Comparison of ENCODE assay signal across 17 mouse cellular contexts in genomic region chr14:21534542-21535272, GRCm38 (mm10). TPM values are rescaled to one million over a fixed set of nuclear protein-coding genes. Genes with fewer than 3 reads are reported as not detected.
A peak's percentile ranks its signal among the peaks of the same experiment; 100 is the strongest.
DNase-seq lines count a peak whose midpoint lies in the region; ATAC-seq and TF ChIP-seq lines count a peak whose summit lies in the region.
"Had no signal": no experiment of that assay in that cellular context is flagged by ENCODE, and none has a peak within 500 bp of the region (broad histone marks: within the 10 kb centered on the region; RNA-seq: fewer than 3 reads in every experiment).

No protein-coding gene starts in this region.

- peak overlapping the region; percentile 38 for H3K4me2 ChIP-seq in forebrain, embryonic 16.5 days (ENCODE audit: low read length)
- H3K4me2 ChIP-seq: kidney, embryonic 15.5 days had no signal

- no peak for TF ChIP-seq POLR2A in olfactory bulb, adult 2 months (IDR thresholded peaks at IDR 0.05; ENCODE audit: insufficient read depth, low read depth, low read length)

- H3K9ac ChIP-seq in forebrain, embryonic 16.5 days (replicated peaks; ENCODE audit: low read depth, low read length), result no peak overlapping the region
- H3K9ac ChIP-seq: kidney, embryonic 15.5 days; liver, embryonic 14.5 days had no signal

- ATAC-seq in forebrain, embryonic 16.5 days, result peak; percentile 76
- ATAC-seq: inflammation-experienced regulatory T-cells, adult 6 months; Patski had no signal

- peak overlapping the region; percentile 14 for H3K4me3 ChIP-seq in forebrain, embryonic 16.5 days (replicated peaks; ENCODE audit: low read length)
- H3K4me3 ChIP-seq in limb, embryonic 10.5 days, result no peak overlapping the region
- H3K4me3 ChIP-seq in olfactory bulb, adult 2 months (ENCODE audit: insufficient read depth, low read depth, low read length), result no peak overlapping the region
- H3K4me3 ChIP-seq: kidney, embryonic 15.5 days had no signal

- H3K27me3 ChIP-seq in forebrain, embryonic 16.5 days (replicated peaks; ENCODE audit: control insufficient read depth, insufficient read depth, low read length), result no peaks in the 10 kb centered on the region
- H3K27me3 ChIP-seq in limb, embryonic 10.5 days (ENCODE audit: low read depth, poor library complexity, severe bottlenecking), result no peaks in the 10 kb centered on the region
- H3K27me3 ChIP-seq: kidney, embryonic 15.5 days; Patski had no signal

- no peaks in the 10 kb centered on the region for H3K36me3 ChIP-seq in forebrain, embryonic 16.5 days (ENCODE audit: control insufficient read depth, insufficient read depth)
- peaks cover 15% of the 10 kb centered on the region for H3K36me3 ChIP-seq in limb, embryonic 10.5 days

- H3K9me3 ChIP-seq in forebrain, embryonic 16.5 days (ENCODE audit: control insufficient read depth, low read length), result no peaks in the 10 kb centered on the region
- no peaks in the 10 kb centered on the region for H3K9me3 ChIP-seq in limb, embryonic 10.5 days (replicated peaks)
- H3K9me3 ChIP-seq: kidney, embryonic 15.5 days had no signal

- H3K4me1 ChIP-seq in forebrain, embryonic 16.5 days (replicated peaks; ENCODE audit: control insufficient read depth, insufficient read depth, low read length), result peaks cover 34% of the 10 kb centered on the region
- peaks cover 13% of the 10 kb centered on the region; the same call in 1 of the 2 replicates for H3K4me1 ChIP-seq in limb, embryonic 10.5 days
- peaks cover 10% of the 10 kb centered on the region for H3K4me1 ChIP-seq in olfactory bulb, adult 2 months (ENCODE audit: control insufficient read depth, insufficient read depth, low read length)

- peak overlapping the region; percentile 89 for H3K27ac ChIP-seq in forebrain, embryonic 16.5 days (ENCODE audit: low read length)
- no peak overlapping the region for H3K27ac ChIP-seq in limb, embryonic 10.5 days
- peak overlapping the region; percentile 60 for H3K27ac ChIP-seq in olfactory bulb, adult 2 months (ENCODE audit: insufficient read depth, low read depth, low read length)
- H3K27ac ChIP-seq: kidney, embryonic 15.5 days; liver, embryonic 14.5 days; stomach, postnatal 0 days had no signal

- WGBS in forebrain, embryonic 16.5 days, result 40% methylated on average over 11 of the region's 11 CpGs
- whole genome bisulfite sequencing in limb, embryonic 10.5 days, result 90% methylated on average over 11 of the region's 11 CpGs
- 54% methylated on average over 11 of the region's 11 CpGs for WGBS in olfactory bulb, adult 2 months

- no peak for TF ChIP-seq CTCF in olfactory bulb, adult 2 months (IDR thresholded peaks at IDR 0.05; ENCODE audit: insufficient read depth, low read depth, low read length)

- peak; percentile 44 for DNase-seq in retina, postnatal 1 day
- no peak for DNase-seq in retina, embryonic 14.5 days (ENCODE audit: low spot score)
- DNase-seq in limb, embryonic 10.5 days (ENCODE audit: low spot score), result peak; percentile 17
- no peak for DNase-seq in spleen, adult 18-20 months
- no peak for DNase-seq in adrenal gland, adult 18-20 months (ENCODE audit: low spot score in 2 of 2)
- DNase-seq in thymus, postnatal 0 days (ENCODE audit: low spot score), result no peak
- DNase-seq: adrenal gland, adult 2 months; cerebellum, adult 9-11 months; gastrocnemius, postnatal 25 days; thymus, postnatal 4 days had no signal

RNA-seq across cellular contexts. Expression of gene Kat6b, which starts 53.5 kb away (rescaled TPM):
- 31.9 and 34.6 TPM in 2 replicates for polyA plus RNA-seq in forebrain, embryonic 16.5 days (2015; fragmentation: Nextera tagmentation; extraction: Ambion mirVana)
- 14.5 and 19.6 TPM in 2 replicates for polyA plus RNA-seq in limb, embryonic 10.5 days (2016; fragmentation: Nextera tagmentation; extraction: Ambion mirVana)
- 124 and 135 TPM in 2 replicates for polyA plus RNA-seq in olfactory bulb, adult 2 months (2012; ENCODE audit: insufficient read depth, insufficient read length, low replicate concordance, missing spikeins)
- 10 to 100 TPM; 31.3 to 32.2 TPM for total RNA-seq in adrenal gland, adult 18-20 months (2021)
- 5.5 and 8.1 TPM in 2 replicates for polyA plus RNA-seq in thymus, postnatal 0 days (2015; fragmentation: Nextera tagmentation; extraction: Ambion mirVana)

Comparison
In these comparisons a context has a peak if more than half of its experiments do, and no peak if none do; other contexts are left out.
1. DNase-seq: peak in retina, postnatal 1 day (single experiment) and limb, embryonic 10.5 days (single experiment); none in retina, embryonic 14.5 days (single experiment), spleen, adult 18-20 months (0 of 2), adrenal gland, adult 18-20 months (0 of 2) and thymus, postnatal 0 days (single experiment).